Mouse (Mus musculus) regulatory T cell (primary cell): ENCODE results near the gene Pkd1l2.

Experiments used
- in situ Hi-C: fragments of 300-600 bp; cut with MboI, MseI; formaldehyde crosslinking; loops from one replicate; pipeline ENCODE4 v1.15.1; 2025; ENCODE audit warnings: high pct_unique_total_duplicates

Pkd1l2 gene

DNA sequence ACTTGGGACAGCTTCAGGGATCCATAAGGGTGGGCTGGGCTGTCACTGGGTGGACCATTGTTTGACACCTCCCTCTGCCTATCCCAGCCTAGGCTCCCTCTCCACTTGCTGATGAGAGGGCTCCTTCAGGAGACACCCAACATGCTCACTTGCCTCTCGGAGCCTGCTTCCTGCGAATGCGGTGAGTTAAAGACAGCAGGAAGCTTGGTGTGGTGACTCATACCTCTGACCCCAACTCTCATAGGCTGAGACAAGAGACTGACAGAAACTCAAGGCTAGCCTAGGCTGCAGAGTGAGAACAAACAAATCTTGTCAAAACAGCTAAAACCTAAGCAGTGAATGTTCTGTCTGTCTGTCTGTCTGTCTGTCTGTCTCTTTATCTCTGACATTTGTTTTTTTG lies 48.9 kb downstream of the Pkd1l2 start:
- in situ Hi-C loops: no loop called here

DNA sequence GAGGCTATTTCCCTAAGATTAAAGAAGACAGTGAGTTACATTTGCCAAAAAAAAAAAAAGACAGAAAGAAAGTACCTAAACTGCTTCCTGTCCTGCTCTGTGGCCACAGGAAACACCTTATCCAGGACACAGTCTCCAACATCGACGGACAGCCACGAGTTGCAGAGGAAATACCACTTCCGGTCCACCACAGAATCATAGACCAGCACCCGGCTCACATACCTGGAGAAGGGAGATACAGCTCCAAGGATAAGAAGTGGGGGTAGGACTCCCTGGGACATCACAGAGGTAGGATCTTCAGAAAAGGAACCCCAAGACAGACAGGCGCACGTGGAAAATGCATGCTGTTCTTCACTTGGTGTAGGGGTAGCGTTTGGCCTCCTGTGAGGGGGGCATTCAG lies 49.6 kb downstream of the Pkd1l2 start:
- in situ Hi-C loops: no loop called here

DNA sequence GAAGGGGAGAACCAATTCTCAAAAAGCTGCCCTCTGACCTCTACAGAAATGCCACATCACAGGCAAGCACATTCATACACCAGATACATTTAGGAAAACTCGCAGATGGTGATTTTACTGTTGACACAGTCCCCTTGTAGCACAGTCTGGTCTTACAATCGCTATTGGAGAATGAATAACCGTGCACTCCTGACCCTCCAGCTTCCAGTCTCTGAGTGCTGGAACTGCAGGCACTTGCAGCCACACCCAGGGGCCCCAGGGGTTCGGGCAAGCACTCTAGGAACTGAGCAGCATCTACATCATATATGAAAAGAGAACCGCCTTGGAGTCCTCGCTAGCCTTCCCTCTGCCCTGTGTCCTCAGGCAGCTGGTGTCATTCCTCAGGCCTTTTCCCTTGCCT lies 50.8 kb downstream of the Pkd1l2 start:
- in situ Hi-C loops: no loop called here

- in situ Hi-C loops: no loop called here
These were observed 53.6 kb downstream of the Pkd1l2 start for GRCm38 (mm10) chr8:117028686-117029085.

DNA sequence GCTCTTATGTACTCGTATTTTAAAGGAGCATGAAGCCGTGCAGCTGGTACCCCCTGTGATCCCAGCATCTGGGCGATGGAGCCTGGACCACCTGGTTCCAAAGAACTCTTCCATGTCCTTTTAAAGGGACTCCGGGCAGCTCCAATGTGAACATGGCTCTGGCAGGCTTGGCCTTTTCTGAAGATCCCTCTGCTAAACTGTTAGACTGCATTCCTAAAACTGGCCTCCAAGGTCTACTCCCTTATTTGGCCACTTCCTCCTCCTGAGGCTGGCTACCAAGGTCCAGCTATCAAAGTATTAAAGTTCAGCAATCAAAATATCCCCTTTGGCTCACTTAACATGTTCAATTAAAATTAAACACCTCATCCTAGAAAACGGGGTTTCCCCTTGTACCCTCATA lies 54.6 kb downstream of the Pkd1l2 start:
- in situ Hi-C loops: no loop called here

GRCm38 (mm10) chr8:117022297-117022993 lies 59.8 kb downstream of the Pkd1l2 start:
- in situ Hi-C loops: no loop called here

DNA sequence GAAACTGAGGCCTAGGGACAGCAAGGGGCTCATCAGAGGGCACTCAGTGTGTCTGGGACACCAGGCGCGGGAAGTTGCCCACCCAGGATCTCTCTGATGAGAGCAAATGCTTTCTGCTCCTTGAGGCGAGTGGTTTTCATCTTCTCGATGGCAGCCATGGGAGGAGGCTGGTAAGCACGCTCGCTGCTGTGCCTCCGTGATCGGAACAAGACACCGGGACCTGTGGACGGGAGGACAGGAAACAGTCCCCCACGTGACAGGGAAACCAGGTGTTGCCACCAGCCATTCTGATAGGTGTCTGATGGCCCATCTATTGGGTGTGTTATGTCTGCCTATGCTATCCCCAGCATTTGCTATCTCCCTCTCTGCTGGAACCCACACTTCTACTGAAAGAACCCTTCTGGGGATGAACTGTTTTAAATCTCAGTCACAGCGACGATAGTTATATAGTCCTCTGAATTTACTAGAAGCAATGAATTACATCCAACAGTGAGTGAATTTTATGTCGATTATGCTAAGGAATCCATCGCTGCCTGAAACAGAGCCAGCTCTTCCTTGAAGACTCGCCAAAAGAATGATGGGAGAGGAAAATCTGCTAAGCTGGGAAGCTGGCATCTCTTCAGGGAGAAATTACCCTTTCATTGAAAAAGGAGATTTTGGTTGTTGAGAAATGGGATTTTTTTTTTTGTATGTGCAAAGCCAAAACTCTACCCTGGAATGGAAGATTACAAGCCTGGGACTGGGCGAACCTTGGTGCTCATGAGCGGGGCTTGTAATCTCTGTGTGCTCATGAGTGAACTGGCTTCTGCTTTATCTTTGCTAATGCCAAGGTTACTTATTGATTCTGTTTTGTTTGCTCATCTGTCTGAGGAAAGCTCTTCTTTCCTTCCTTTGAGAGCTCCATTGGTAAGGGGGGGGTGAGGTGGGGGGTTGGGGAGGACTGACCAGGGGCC lies 62.6 kb downstream of the Pkd1l2 start:
- in situ Hi-C loops: no loop called here

DNA sequence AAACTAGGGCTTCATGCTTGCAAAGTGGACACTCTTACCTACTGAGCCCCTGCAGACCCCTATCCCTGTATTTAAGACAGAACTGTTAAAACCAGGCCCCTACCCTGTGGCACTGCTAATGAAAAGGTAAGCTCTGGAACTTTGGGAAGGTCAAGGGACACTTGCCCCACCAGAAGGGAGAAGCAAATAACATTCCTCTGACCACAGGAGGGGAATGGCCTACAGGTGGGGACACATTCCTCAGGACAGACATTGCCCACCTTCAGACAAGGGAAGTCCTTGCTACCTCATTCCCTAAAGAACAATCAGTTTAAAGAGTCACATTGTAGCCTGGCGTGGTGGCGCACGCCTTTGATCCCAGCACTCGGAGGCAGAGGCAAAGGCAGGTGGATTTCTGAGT lies 64.4 kb downstream of the Pkd1l2 start:
- in situ Hi-C loops: no loop called here

DNA sequence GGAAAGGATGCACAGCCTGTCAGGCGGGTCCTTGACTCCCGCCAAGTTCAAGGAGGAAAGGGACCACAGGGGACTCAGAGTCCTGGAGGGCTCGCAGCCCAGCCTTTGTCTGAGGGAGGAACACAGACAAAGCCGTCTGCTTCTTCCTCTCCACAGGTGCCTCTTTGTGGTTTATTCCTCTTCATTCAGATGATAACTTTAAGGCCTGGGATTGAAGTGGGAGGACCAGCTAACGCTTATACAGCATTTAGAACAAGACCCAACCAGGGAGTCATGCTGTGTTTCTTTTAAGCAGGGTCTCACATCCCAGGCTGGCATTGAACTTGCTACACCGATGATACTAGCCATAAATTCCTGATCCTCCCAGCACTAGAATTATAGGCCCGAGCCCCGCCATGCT lies 65.2 kb downstream of the Pkd1l2 start:
- in situ Hi-C loops: no loop called here

DNA sequence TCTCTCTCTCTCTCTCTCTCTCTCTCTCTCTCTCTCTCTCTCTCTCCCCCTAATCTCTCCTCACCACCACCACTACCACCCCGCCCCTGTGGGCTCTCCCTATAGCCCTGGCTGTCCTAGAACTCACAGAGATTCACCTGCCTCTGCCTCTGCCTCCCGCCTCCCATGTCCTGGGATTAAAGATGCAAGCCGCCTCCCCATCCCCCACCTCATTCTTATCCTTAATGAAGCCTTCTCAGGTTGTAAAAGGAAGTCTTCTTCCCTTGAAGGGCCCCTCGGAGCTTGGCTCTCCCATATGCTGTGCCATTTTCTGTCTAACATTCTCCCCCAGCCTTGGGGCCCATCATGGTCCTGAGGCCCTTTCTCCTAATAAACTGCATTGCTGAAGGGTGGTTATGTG lies 66.6 kb downstream of the Pkd1l2 start:
- in situ Hi-C loops: no loop called here

DNA sequence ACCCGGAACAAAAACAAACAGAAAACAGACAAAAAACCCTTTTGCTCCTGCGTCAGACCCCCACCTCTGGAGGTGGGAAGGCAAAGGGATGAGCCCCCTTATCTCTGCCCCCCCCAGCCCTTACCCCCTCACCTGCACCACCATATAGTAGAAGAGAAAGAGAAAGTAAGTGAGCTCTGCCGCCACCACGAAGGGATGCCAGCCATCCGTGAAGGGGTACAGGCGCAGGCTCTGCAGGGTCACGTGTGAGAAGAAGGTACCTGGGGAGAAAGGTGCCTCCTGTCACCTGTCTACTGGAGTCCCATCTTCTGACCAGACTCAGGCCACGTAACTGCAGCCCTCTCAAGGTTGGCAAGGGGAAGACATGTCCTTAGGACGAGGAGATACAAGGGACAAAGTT lies 70.9 kb downstream of the Pkd1l2 start:
- in situ Hi-C loops: no loop called here

DNA sequence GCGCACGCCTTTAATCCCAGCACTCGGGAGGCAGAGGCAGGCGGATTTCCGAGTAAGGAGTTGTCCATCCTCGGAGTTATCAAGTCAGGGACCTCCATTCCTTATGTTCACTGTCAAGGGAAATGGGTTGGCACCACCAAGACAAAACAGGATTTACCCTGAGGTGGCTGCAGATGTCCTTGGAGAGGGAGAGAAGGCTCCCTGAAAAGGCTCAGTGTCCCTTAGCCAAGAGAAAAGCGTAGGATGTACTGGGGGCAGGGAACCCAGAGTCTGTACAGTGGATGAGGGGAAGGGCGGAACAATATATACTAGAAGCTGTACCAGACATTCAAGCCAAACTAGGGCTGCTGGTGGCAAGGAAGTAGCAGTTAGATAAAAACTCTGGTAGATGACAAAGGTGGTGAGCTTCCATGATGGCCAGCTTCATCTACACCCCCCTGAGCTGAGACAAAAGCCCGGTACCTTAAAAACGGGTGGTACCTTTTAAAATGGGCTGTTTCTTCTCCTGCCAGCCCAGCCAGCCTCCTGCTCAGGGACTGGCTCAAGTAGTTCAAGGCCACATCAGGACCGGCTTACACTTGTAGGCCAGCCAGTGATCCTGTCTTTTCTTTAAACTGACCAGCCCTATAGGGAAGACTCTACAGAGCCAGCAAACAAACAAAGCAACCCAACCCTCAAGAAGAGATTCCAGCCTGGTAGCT lies 88.1 kb downstream of the Pkd1l2 start:
- in situ Hi-C loops: no loop called here

DNA sequence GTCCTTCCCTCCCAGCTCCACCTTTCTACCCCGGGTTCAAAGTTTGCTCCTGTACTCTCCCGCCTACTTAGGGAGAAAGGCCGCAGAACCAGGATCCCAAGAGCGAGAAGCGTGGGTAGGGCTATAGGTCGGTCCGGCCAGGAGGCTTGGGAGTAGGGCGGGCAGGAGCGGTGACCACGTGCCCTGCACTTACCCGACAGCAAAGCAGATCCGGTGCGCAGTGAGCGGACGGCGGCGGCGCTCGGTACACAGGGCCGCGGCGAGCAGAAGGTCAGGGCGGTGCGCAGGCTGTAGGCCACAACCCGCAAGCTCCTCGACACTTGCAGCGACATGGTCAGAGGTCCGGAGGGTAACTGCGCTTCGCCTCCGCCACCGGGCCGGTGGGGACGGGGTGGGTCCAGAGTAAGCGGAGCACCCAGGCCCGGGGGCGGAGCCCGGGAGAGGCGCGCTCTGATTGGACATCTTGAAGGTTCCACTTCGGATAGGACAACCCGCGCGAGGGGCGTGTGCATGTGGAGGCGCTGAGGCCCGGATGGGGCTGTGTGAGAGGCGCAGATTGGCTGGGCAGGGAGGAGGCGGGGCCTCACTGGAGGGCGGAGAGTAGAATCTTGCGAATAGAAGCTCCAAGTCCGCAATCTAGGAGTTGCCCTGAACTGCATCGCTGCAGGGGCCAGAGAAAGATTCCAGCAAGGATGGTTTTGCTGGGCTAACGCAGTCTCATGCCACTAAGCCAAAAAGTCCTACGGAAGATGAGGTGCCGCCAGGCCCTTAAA lies 89.0 kb downstream of the Pkd1l2 start, which contains the start of gene Gcsh:
Gene Gcsh, minus strand, starts transcription at position 443 of the 773 bp plus-strand sequence.
- in situ Hi-C loops: no loop called here

DNA sequence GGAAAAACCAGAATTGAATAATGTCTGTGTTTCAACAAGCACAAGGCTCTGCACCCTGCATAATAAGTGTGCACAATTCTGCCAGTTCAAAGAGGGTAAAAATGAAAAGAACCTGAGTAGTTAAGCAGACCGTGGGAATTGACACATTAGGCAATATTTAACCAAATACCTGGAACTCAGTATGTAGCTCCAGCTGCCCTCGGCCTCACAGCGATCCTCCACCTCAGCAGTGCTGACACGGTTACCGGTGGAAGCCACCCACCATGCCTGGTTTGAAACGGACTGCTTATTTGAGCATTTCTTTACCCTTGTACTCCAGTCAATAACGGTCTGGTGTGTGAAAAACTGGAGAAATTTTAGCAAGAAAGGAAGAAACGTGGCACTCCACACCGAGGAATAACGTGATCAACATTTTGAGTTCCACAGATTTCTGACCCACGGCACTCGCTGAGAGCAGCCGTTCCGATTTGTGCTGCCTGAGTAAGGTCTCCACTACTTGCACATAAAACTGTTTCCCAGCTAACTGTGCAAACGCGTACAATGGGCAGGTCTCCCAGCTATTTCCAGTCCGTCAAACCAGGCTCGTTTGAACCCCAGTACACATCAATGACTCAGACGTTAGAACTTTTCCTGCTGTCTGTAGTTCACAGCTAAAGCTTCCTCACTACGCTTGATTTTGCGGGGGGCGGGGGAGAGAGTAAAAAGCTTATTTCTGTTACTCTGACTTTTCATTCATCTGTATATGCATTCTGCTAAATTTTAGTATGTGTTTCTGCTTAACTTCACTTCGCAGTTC lies 89.9 kb downstream of the Pkd1l2 start:
- in situ Hi-C loops: no loop called here

DNA sequence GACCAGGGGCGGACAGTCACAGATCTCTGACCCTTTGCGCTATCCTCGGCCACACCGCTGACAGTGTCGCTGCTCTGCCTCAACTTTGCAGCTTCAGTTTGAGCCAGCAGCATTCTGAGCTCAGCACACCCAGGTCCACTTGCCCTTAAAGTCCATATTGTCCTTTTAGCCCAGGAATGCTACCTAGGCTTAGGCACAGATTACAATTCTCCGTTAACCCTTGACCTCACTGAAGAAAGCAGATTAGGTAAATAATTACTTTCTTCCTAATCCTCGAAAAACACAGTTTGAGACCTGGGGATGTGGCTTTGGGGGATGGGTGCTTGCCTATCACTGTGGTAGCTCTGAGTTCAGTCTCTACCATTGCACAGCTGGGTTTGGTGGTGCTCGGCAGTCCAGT lies 91.0 kb downstream of the Pkd1l2 start:
- in situ Hi-C loops: no loop called here

GRCm38 (mm10) chr8:116989842-116990241 lies 92.4 kb downstream of the Pkd1l2 start:
- in situ Hi-C loops: no loop called here

- in situ Hi-C loops: no loop called here
These were observed 102.1 kb downstream of the Pkd1l2 start for GRCm38 (mm10) chr8:116980117-116980516.

DNA sequence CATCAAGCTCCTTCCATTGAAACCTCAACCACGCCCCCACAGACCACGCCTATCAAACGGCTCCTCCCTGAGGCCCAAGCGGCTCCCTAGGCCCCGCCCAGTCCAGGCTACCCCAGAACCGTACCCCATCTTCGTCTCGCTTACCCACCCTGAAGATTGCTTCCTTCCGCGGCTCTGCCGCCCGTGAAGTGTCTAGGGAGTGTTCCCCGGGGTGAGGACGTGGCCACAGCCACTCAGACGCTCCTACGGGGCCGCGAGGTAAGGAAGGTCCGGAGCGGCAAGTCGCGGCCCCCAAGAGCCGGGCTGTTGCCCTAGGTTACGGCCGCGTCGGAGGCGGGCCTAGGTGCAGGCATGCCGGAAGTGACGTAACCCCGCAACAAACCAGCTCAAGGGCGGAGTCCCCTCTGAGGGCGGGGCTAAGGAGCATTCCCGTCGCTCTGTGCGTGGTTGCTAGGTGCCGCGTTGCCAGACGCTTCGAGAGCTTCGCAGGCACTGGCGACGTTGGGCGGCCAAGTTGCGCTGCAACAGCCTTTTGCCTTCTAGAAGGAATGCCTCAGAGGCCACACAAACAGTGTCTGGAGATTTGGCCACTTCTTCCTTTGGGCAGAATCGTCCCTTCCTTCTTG lies 103.5 kb downstream of the Pkd1l2 start, which contains the start of gene 1700030J22Rik:
Gene 1700030J22Rik, minus strand, starts transcription at position 329 of the 626 bp plus-strand sequence.
- in situ Hi-C loops: loop anchor here (5.0 kb wide), 1 partner anchor 36 kb away; the partner anchor contains the start of gene Atmin

DNA sequence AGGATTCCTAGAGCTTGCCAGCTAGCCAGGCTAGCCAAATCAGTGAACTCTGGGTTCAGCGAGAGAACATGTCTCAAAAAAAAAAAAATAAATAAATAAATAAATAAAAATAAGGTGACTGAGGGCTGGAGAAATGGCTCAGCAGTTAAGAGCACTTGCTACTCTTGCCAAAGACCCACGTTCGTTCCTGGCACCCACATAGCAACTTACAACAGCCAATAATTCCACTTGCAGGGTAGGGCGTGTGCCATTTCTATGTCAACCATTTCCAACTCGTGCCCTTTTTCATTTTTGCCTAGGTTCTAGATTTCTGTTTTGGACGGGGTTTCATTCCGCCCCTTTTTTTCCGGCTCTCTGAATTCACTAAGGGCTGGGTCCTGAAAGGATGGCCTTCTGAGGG lies 104.2 kb downstream of the Pkd1l2 start:
- in situ Hi-C loops: loop anchor here (5.0 kb wide), 1 partner anchor 36 kb away; the partner anchor contains the start of gene Atmin

GRCm38 (mm10) chr8:116975606-116976005 lies 106.6 kb downstream of the Pkd1l2 start:
- in situ Hi-C loops: loop anchor here (5.0 kb wide), 1 partner anchor 33 kb away; the partner anchor contains the start of gene Atmin
